Mouse (Mus musculus) myocyte (in vitro differentiated cells): ENCODE measurements around the gene Stmn3. TPM values are rescaled to one million over a fixed set of nuclear protein-coding genes. Genes with fewer than 3 reads are reported as not detected.
A peak's percentile ranks its signal among the peaks of the same experiment; 100 is the strongest.

Source experiments
- H3K27me3 ChIP-seq: one replicate; pipeline ENCODE4 v1.6.1; 2011; ENCODE audit not compliant: control insufficient read depth, insufficient read depth, insufficient read length
- H3K36me3 ChIP-seq: one replicate; pipeline ENCODE4 v1.6.1; 2011; ENCODE audit not compliant: control insufficient read depth, insufficient read depth
- H3K4me2 ChIP-seq: one replicate; pipeline ENCODE4 v1.6.1; 2011; ENCODE audit warnings: low read depth, control low read depth
- H3K4me3 ChIP-seq: one replicate; pipeline ENCODE4 v1.5.1; 2011; ENCODE audit warnings: mild to moderate bottlenecking, control low read depth, moderate library complexity
- H3K79me2 ChIP-seq: one replicate; pipeline ENCODE4 v1.6.1; 2011; ENCODE audit not compliant: control insufficient read depth, insufficient read depth
- H3ac ChIP-seq: one replicate; pipeline ENCODE4 v1.6.1; 2011; ENCODE audit not compliant: control insufficient read depth, insufficient read length
- CEBPB ChIP-seq: IDR thresholded peaks from 2 replicates; pipeline ENCODE4 v1.6.1; 2011; ENCODE audit warnings: mild to moderate bottlenecking, moderate library complexity; ENCODE audit not compliant: poor library complexity, insufficient read depth, severe bottlenecking
- E2F4 ChIP-seq: IDR thresholded peaks from one replicate; pipeline ENCODE4 v1.6.1; 2011; ENCODE audit warnings: mild to moderate bottlenecking, control low read depth, moderate library complexity; ENCODE audit not compliant: insufficient read depth
- MAX ChIP-seq: IDR thresholded peaks from one replicate; pipeline ENCODE4 v1.6.1; 2011; ENCODE audit warnings: low read depth, mild to moderate bottlenecking, control low read depth
- MYOD1 ChIP-seq, 3 experiments: IDR thresholded peaks; one replicate each; pipeline ENCODE4 v1.6.1; 2011; ENCODE audit warnings: control low read depth in 2 of 3, low read depth in 2 of 3, mild to moderate bottlenecking in 2 of 3, moderate library complexity in 1 of 3; ENCODE audit not compliant: insufficient read length in 2 of 3, control insufficient read depth in 1 of 3
- MYOG ChIP-seq, 3 experiments: IDR thresholded peaks; one replicate each; pipeline ENCODE4 v1.6.1; 2011; ENCODE audit warnings: control low read depth in 2 of 3, low read depth in 2 of 3, mild to moderate bottlenecking in 2 of 3; ENCODE audit not compliant: insufficient read length in 2 of 3, control insufficient read depth in 1 of 3, insufficient read depth in 1 of 3
- POLR2A ChIP-seq: IDR thresholded peaks from one replicate; pipeline ENCODE4 v1.6.1; 2011; ENCODE audit warnings: low read depth, mild to moderate bottlenecking, control low read depth, moderate library complexity; ENCODE audit not compliant: insufficient read length
- POLR2AphosphoS2 ChIP-seq: IDR thresholded peaks from one replicate; pipeline ENCODE4 v1.6.1; 2011; ENCODE audit warnings: low read depth, control low read depth; ENCODE audit not compliant: insufficient read length
- REST ChIP-seq: IDR thresholded peaks from one replicate; pipeline ENCODE4 v1.6.1; 2011; ENCODE audit warnings: mild to moderate bottlenecking, control low read depth, moderate library complexity; ENCODE audit not compliant: insufficient read depth, insufficient read length
- SRF ChIP-seq: IDR thresholded peaks from one replicate; pipeline ENCODE4 v1.6.1; 2011; ENCODE audit warnings: low read depth; ENCODE audit not compliant: control insufficient read depth, insufficient read length
- TCF12 ChIP-seq: IDR thresholded peaks from one replicate; pipeline ENCODE4 v1.6.1; 2011; ENCODE audit warnings: mild to moderate bottlenecking, control low read depth; ENCODE audit not compliant: poor library complexity, insufficient read depth, severe bottlenecking
- TCF3 ChIP-seq: IDR thresholded peaks from one replicate; pipeline ENCODE4 v1.6.1; 2011; ENCODE audit warnings: low read depth, control low read depth; ENCODE audit not compliant: insufficient read length
- USF1 ChIP-seq: IDR thresholded peaks from one replicate; pipeline ENCODE4 v1.6.1; 2011; ENCODE audit warnings: low read depth, mild to moderate bottlenecking, control low read depth, moderate library complexity
- polyA plus RNA-seq: library from polyadenylated mRNA; unstranded; fragments of >200 nt; fragmentation: generic; extraction: Trizol; gene quantifications from one replicate; pipeline ENCODE4 v1.2.1, GENCODE M21; 2012; ENCODE audit warnings: missing spikeins

The Stmn3 gene
- polyA plus RNA-seq, 1 experiment = 0.07 TPM

GRCm38 (mm10) chr2:181319248-181320102, 5.2 kb upstream of the Stmn3 start, which contains the start of gene Rtel1:
Gene Rtel1 (plus strand): TSS chr2:181319739.
- peak; percentile 69 for TF ChIP-seq POLR2AphosphoS2
- no peak for TF ChIP-seq CEBPB
- TF ChIP-seq MYOG (IDR thresholded peaks at IDR 0.05; ENCODE audit: control insufficient read depth in 1 of 3, insufficient read depth in 1 of 3, insufficient read length in 2 of 3, low read depth in 2 of 3) = no peak
- TF ChIP-seq REST = no peak
- no peak for TF ChIP-seq TCF12
- peak; percentile 88 for TF ChIP-seq MAX
- peak; percentile 66 for TF ChIP-seq POLR2A
- no peak for TF ChIP-seq TCF3
- TF ChIP-seq SRF = peak; percentile 32
- TF ChIP-seq MYOD1 (IDR thresholded peaks at IDR 0.05; ENCODE audit: control insufficient read depth in 1 of 3, insufficient read length in 2 of 3, low read depth in 2 of 3) = no peak
- TF ChIP-seq E2F4 = peak; percentile 96
- TF ChIP-seq USF1 = no peak
- Histone ChIP-seq H3K79me2 (peaks cover 13% of the 10 kb centered on the region), H3K4me3 (peak within 1 kb of the TSS; percentile 65), H3K36me3 (no peaks in the 10 kb centered on the region), H3K27me3 (peaks cover 3% of the 10 kb centered on the region), H3K4me2 (peak within 1 kb of the TSS; percentile 93), H3ac (peak within 1 kb of the TSS; percentile 52)

- no peaks in the 10 kb centered on the region for H3K36me3 ChIP-seq
- no peaks in the 10 kb centered on the region for H3K79me2 ChIP-seq
- no peak overlapping the region for H3K4me2 ChIP-seq
- no peak overlapping the region for H3ac ChIP-seq
- H3K4me3 ChIP-seq = no peak overlapping the region
- TF ChIP-seq TCF12 = no peak
- TF ChIP-seq TCF3 = no peak
- H3K27me3 ChIP-seq = peaks cover 18% of the 10 kb centered on the region
Observed at GRCm38 (mm10) chr2:181313344-181314079, 788 bp downstream of the Stmn3 start.

- Histone ChIP-seq H3K27me3 (peaks cover 18% of the 10 kb centered on the region), H3ac (no peak overlapping the region), H3K4me3 (no peak overlapping the region), H3K4me2 (no peak overlapping the region), H3K79me2 (no peaks in the 10 kb centered on the region), H3K36me3 (no peaks in the 10 kb centered on the region)
- no peak for TF ChIP-seq MAX
- TF ChIP-seq SRF = no peak
- TF ChIP-seq E2F4 = no peak
- TF ChIP-seq REST = no peak
- no peak for TF ChIP-seq MYOD1 (IDR thresholded peaks at IDR 0.05; ENCODE audit: control insufficient read depth in 1 of 3, insufficient read length in 2 of 3, low read depth in 2 of 3)
- TF ChIP-seq MYOG (IDR thresholded peaks at IDR 0.05; ENCODE audit: control insufficient read depth in 1 of 3, insufficient read depth in 1 of 3, insufficient read length in 2 of 3, low read depth in 2 of 3) = no peak
- TF ChIP-seq TCF12 = no peak
- no peak for TF ChIP-seq USF1
- TF ChIP-seq POLR2AphosphoS2 = no peak
- no peak for TF ChIP-seq CEBPB
- TF ChIP-seq POLR2A = no peak
- no peak for TF ChIP-seq TCF3
Observed at GRCm38 (mm10) chr2:181313006-181313343, 1.3 kb downstream of the Stmn3 start.

- H3K4me3 ChIP-seq = no peak overlapping the region
- no peak overlapping the region for H3ac ChIP-seq
- no peak for TF ChIP-seq MYOG (IDR thresholded peaks at IDR 0.05; ENCODE audit: control insufficient read depth in 1 of 3, insufficient read depth in 1 of 3, insufficient read length in 2 of 3, low read depth in 2 of 3)
- TF ChIP-seq POLR2AphosphoS2 = no peak
- no peak for TF ChIP-seq TCF12
- no peak for TF ChIP-seq SRF
- H3K27me3 ChIP-seq = peaks cover 18% of the 10 kb centered on the region
- H3K4me2 ChIP-seq = no peak overlapping the region
- no peaks in the 10 kb centered on the region for H3K79me2 ChIP-seq
- H3K36me3 ChIP-seq = no peaks in the 10 kb centered on the region
Observed at GRCm38 (mm10) chr2:181312435-181312834, 1.9 kb downstream of the Stmn3 start.

- H3K27me3 ChIP-seq = no peaks in the 10 kb centered on the region
- H3K36me3 ChIP-seq = no peaks in the 10 kb centered on the region
- H3ac ChIP-seq = no peak overlapping the region
- H3K4me2 ChIP-seq = no peak overlapping the region
- H3K4me3 ChIP-seq = no peak overlapping the region
- no peaks in the 10 kb centered on the region for H3K79me2 ChIP-seq
- no peak for TF ChIP-seq POLR2A
- no peak for TF ChIP-seq USF1
- TF ChIP-seq MAX = no peak
- no peak for TF ChIP-seq TCF3
- TF ChIP-seq CEBPB = no peak
- TF ChIP-seq SRF = no peak
- no peak for TF ChIP-seq MYOG (IDR thresholded peaks at IDR 0.05; ENCODE audit: control insufficient read depth in 1 of 3, insufficient read depth in 1 of 3, insufficient read length in 2 of 3, low read depth in 2 of 3)
- no peak for TF ChIP-seq REST
- no peak for TF ChIP-seq POLR2AphosphoS2
- no peak for TF ChIP-seq E2F4
- no peak for TF ChIP-seq MYOD1 (IDR thresholded peaks at IDR 0.05; ENCODE audit: control insufficient read depth in 1 of 3, insufficient read length in 2 of 3, low read depth in 2 of 3)
- no peak for TF ChIP-seq TCF12
Observed at GRCm38 (mm10) chr2:181307144-181307804, 7.0 kb downstream of the Stmn3 start.
